Mouse (Mus musculus): ENCODE data around the gene Pan3. TPM values are rescaled to one million over a fixed set of nuclear protein-coding genes. Genes with fewer than 3 reads are reported as not detected.

Gene Pan3
- polyA plus RNA-seq, 1 experiment = 111 TPM

DNA sequence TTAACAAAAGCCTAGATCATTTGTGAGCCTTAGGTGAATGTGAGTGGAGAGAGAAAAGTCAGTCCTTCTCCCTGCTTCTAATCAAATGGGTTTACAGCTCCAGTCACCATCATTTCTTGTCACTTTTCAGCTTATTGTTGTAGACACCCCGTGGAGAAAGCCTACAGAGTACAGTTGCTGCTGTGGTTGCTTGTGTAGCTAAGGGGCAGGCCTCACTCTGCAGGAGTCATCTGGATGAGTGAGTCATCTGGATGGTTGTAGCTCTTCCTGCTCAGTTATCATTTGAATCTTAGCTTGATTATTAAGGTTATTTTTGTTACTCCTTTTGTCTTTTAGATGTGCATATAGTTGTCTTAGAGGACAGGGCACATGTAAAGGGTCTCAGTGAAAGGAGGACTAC is 63.2 kb downstream of the Pan3 start:
- TF ChIP-seq CTCF (IDR thresholded peaks at IDR 0.05; ENCODE audit: low read depth, low read length) = no peak
- no peak for TF ChIP-seq POLR2A (IDR thresholded peaks at IDR 0.05; ENCODE audit: insufficient read depth, low read length)
- TF ChIP-seq EP300 (IDR thresholded peaks at IDR 0.05; ENCODE audit: insufficient read depth, low read depth, low read length) = no peak
- Histone ChIP-seq H3K4me1 (ENCODE audit: control insufficient read depth, insufficient read depth, low read length) (no peaks in the 10 kb centered on the region), H3K27ac (ENCODE audit: insufficient read depth, low read length) (no peak overlapping the region), H3K27me3 (ENCODE audit: control insufficient read depth, insufficient read depth, low read length, poor library complexity, severe bottlenecking) (no peaks in the 10 kb centered on the region), H3K4me3 (ENCODE audit: low read depth, low read length) (no peak overlapping the region), H3K9ac (ENCODE audit: low read depth, poor library complexity, severe bottlenecking) (no peak overlapping the region), H3K9me3 (replicated peaks; ENCODE audit: control insufficient read depth, insufficient read depth, low read length, poor library complexity, severe bottlenecking) (no peaks in the 10 kb centered on the region), H3K36me3 (ENCODE audit: control insufficient read depth, insufficient read depth, low read length, poor library complexity, severe bottlenecking) (peaks cover 3% of the 10 kb centered on the region)

DNA sequence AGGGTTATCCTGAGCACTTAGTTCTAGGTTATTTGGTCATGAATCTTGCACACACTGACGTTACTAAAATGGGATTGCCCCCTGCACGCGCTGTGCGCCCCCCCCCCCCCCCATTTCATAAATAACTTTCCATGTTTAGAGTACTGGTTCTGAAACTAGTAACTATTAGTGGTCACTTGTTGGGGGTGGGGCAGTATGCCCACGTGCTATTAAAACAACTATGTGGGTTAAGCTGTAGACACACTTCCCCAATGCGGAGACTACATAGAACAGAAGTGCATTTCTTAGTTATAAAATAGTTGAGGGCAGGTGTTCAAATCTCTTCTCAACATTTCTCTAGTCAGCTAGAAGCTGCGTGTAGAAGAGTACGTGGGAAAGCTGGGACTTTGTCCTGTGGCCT is 63.7 kb downstream of the Pan3 start:
- TF ChIP-seq POLR2A (IDR thresholded peaks at IDR 0.05; ENCODE audit: insufficient read depth, low read length) (no peak), EP300 (IDR thresholded peaks at IDR 0.05; ENCODE audit: insufficient read depth, low read depth, low read length) (no peak), CTCF (IDR thresholded peaks at IDR 0.05; ENCODE audit: low read depth, low read length) (no peak)
- no peaks in the 10 kb centered on the region for H3K4me1 ChIP-seq (ENCODE audit: control insufficient read depth, insufficient read depth, low read length)

DNA sequence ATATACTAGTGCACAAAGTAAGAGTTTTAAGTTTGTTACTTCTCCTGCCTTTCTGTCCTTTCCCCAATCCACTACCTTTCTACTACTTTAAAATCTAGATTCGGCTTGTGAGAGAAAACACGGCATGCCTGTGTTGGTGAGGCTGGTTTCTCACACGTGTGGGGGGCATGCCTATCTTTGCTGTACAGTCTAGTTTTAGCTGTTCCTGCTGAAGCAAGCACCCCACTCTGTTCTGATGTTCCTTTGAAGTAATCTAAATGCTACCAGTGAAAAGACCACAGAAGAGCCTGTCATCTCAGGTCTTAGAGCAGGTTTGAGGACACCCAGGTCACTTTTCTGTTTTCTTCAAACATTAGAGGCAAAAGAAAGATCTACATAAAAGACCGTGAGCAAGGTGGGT is 64.4 kb downstream of the Pan3 start:
- Histone ChIP-seq H3K4me1 (ENCODE audit: control insufficient read depth, insufficient read depth, low read length) (no peaks in the 10 kb centered on the region), H3K27me3 (ENCODE audit: control insufficient read depth, insufficient read depth, low read length, poor library complexity, severe bottlenecking) (no peaks in the 10 kb centered on the region), H3K36me3 (ENCODE audit: control insufficient read depth, insufficient read depth, low read length, poor library complexity, severe bottlenecking) (peaks cover 3% of the 10 kb centered on the region), H3K4me3 (ENCODE audit: low read depth, low read length) (no peak overlapping the region), H3K9ac (ENCODE audit: low read depth, poor library complexity, severe bottlenecking) (no peak overlapping the region), H3K9me3 (replicated peaks; ENCODE audit: control insufficient read depth, insufficient read depth, low read length, poor library complexity, severe bottlenecking) (no peaks in the 10 kb centered on the region), H3K27ac (ENCODE audit: insufficient read depth, low read length) (no peak overlapping the region)
- TF ChIP-seq CTCF (IDR thresholded peaks at IDR 0.05; ENCODE audit: low read depth, low read length) = no peak
- no peak for TF ChIP-seq EP300 (IDR thresholded peaks at IDR 0.05; ENCODE audit: insufficient read depth, low read depth, low read length)
- no peak for TF ChIP-seq POLR2A (IDR thresholded peaks at IDR 0.05; ENCODE audit: insufficient read depth, low read length)

More for the DNA sequence above, 63.7 kb downstream of the Pan3 start:
- H3K9me3 ChIP-seq (replicated peaks; ENCODE audit: control insufficient read depth, insufficient read depth, low read length, poor library complexity, severe bottlenecking) = no peaks in the 10 kb centered on the region
- peaks cover 3% of the 10 kb centered on the region for H3K36me3 ChIP-seq (ENCODE audit: control insufficient read depth, insufficient read depth, low read length, poor library complexity, severe bottlenecking)
- no peak overlapping the region for H3K4me3 ChIP-seq (ENCODE audit: low read depth, low read length)
- no peak overlapping the region for H3K27ac ChIP-seq (ENCODE audit: insufficient read depth, low read length)
- no peak overlapping the region for H3K9ac ChIP-seq (ENCODE audit: low read depth, poor library complexity, severe bottlenecking)
- no peaks in the 10 kb centered on the region for H3K27me3 ChIP-seq (ENCODE audit: control insufficient read depth, insufficient read depth, low read length, poor library complexity, severe bottlenecking)

DNA sequence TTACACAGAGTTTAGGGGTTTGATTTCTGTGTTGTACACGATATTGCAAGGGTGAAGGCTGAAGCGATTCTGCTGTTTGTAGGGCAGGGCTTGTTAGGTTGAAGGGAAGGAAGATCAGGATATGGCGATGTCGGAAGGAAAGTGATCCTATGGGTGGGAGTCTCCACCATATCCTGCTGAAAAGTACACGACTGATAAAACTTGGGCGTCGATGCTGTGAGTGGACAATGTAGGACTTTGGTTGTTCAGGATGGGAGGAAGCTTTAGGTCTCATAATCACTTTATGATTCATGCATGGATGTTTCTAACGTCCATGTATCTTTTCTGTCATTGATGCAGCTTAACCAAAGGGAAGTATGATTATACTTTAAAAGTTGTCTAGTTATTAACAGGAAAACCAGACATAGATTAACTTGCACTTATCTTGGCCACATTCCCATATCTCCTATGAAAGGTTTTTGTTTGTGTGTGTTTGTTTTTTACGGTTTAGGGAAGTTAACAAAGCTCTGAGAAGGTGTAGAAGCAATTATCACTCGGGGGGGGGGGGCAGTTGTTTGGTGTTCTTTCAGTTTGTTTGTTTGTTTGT is 64.9 kb downstream of the Pan3 start:
- H3K36me3 ChIP-seq (ENCODE audit: control insufficient read depth, insufficient read depth, low read length, poor library complexity, severe bottlenecking) = peaks cover 3% of the 10 kb centered on the region
- no peaks in the 10 kb centered on the region for H3K27me3 ChIP-seq (ENCODE audit: control insufficient read depth, insufficient read depth, low read length, poor library complexity, severe bottlenecking)
- H3K4me3 ChIP-seq (ENCODE audit: low read depth, low read length) = no peak overlapping the region
- no peak overlapping the region for H3K27ac ChIP-seq (ENCODE audit: insufficient read depth, low read length)
- H3K9ac ChIP-seq (ENCODE audit: low read depth, poor library complexity, severe bottlenecking) = no peak overlapping the region
- no peak for TF ChIP-seq CTCF (IDR thresholded peaks at IDR 0.05; ENCODE audit: low read depth, low read length)
- no peak for TF ChIP-seq EP300 (IDR thresholded peaks at IDR 0.05; ENCODE audit: insufficient read depth, low read depth, low read length)
- TF ChIP-seq POLR2A (IDR thresholded peaks at IDR 0.05; ENCODE audit: insufficient read depth, low read length) = no peak
- no peaks in the 10 kb centered on the region for H3K4me1 ChIP-seq (ENCODE audit: control insufficient read depth, insufficient read depth, low read length)
- H3K9me3 ChIP-seq (replicated peaks; ENCODE audit: control insufficient read depth, insufficient read depth, low read length, poor library complexity, severe bottlenecking) = no peaks in the 10 kb centered on the region

DNA sequence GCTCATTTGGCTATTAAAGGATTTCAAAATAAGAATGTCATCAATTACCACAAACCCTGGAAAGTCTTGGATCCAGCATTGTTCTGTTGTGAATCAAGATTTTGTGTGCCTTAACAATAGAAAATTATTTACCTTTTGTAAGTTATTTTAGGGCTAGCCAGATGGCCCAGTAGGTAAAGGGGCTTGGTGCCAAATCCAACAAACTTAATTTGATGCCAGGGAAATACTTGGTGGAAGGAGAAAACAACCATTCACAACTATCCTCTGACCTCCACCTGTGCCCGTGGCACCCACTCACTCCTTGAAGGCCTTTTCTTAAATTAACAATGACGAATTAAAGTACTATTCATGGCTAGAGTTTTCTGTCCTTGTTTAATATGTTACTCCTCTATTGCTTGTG is 66.0 kb downstream of the Pan3 start:
- H3K9me3 ChIP-seq (replicated peaks; ENCODE audit: control insufficient read depth, insufficient read depth, low read length, poor library complexity, severe bottlenecking) = no peaks in the 10 kb centered on the region
- H3K27me3 ChIP-seq (ENCODE audit: control insufficient read depth, insufficient read depth, low read length, poor library complexity, severe bottlenecking) = no peaks in the 10 kb centered on the region
- H3K4me3 ChIP-seq (ENCODE audit: low read depth, low read length) = no peak overlapping the region
- TF ChIP-seq EP300 (IDR thresholded peaks at IDR 0.05; ENCODE audit: insufficient read depth, low read depth, low read length) = no peak
- TF ChIP-seq POLR2A (IDR thresholded peaks at IDR 0.05; ENCODE audit: insufficient read depth, low read length) = no peak
- no peak for TF ChIP-seq CTCF (IDR thresholded peaks at IDR 0.05; ENCODE audit: low read depth, low read length)
- peaks cover 3% of the 10 kb centered on the region for H3K36me3 ChIP-seq (ENCODE audit: control insufficient read depth, insufficient read depth, low read length, poor library complexity, severe bottlenecking)
- H3K9ac ChIP-seq (ENCODE audit: low read depth, poor library complexity, severe bottlenecking) = no peak overlapping the region
- H3K4me1 ChIP-seq (ENCODE audit: control insufficient read depth, insufficient read depth, low read length) = no peaks in the 10 kb centered on the region
- H3K27ac ChIP-seq (ENCODE audit: insufficient read depth, low read length) = no peak overlapping the region

DNA sequence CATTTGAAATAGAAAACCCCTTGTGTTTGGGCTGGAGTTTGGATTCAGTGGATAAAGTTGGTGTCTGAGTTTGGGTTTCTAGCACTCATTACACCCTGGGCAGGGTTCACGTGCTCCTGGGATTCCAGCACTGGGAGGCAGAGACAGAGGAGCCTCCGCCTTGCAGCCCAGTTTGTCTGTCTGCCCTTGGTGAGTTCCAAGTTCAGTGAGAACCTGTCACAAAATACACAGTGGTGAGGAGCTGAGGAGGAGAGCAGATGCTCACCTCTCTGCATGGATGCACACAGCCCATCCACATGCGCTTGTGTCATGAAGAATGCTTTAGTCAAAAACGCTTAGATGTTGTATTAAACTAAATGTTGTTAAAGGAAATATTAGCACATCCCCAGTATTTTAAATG is 67.0 kb downstream of the Pan3 start:
- peaks cover 3% of the 10 kb centered on the region for H3K36me3 ChIP-seq (ENCODE audit: control insufficient read depth, insufficient read depth, low read length, poor library complexity, severe bottlenecking)

More for the DNA sequence above, 67.0 kb downstream of the Pan3 start:
- H3K27me3 ChIP-seq (ENCODE audit: control insufficient read depth, insufficient read depth, low read length, poor library complexity, severe bottlenecking) = no peaks in the 10 kb centered on the region
- no peaks in the 10 kb centered on the region for H3K9me3 ChIP-seq (replicated peaks; ENCODE audit: control insufficient read depth, insufficient read depth, low read length, poor library complexity, severe bottlenecking)
- H3K4me1 ChIP-seq (ENCODE audit: control insufficient read depth, insufficient read depth, low read length) = no peaks in the 10 kb centered on the region
- H3K9ac ChIP-seq (ENCODE audit: low read depth, poor library complexity, severe bottlenecking) = no peak overlapping the region
- no peak for TF ChIP-seq EP300 (IDR thresholded peaks at IDR 0.05; ENCODE audit: insufficient read depth, low read depth, low read length)
- TF ChIP-seq POLR2A (IDR thresholded peaks at IDR 0.05; ENCODE audit: insufficient read depth, low read length) = no peak
- TF ChIP-seq CTCF (IDR thresholded peaks at IDR 0.05; ENCODE audit: low read depth, low read length) = no peak
- no peak overlapping the region for H3K4me3 ChIP-seq (ENCODE audit: low read depth, low read length)
- H3K27ac ChIP-seq (ENCODE audit: insufficient read depth, low read length) = no peak overlapping the region
